Mouse (Mus musculus): ENCODE results near the gene Daam1.

DNA sequence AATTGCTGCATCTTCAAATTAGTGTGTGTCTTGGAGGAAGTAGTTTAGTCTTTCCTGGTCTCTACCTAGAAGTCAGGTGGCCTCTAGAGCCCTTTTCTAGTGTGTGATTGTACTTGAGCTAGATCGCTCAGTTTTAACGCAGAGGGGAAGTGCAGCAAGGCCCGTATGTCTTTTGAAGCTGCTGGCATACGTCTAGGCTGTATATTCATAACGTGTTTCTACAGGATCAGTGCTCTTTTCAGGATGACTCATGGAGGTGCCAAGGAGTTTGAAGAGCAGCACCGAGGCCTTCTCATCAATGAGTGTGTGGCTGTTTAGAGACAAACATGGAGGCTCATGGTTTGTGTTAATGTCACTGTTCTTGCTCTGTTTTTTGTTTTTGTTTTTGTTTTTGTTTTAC lies 39.8 kb downstream of the Daam1 start:
- TF ChIP-seq CTCF (IDR thresholded peaks at IDR 0.05; ENCODE audit: extremely low read depth, insufficient read depth, insufficient read length, insufficient replicate concordance) (no peak), POLR2A (IDR thresholded peaks at IDR 0.05; ENCODE audit: low read depth, low read length) (no peak)

All from spleen, adult 2 months (tissue).